Mouse (Mus musculus): ENCODE data around the gene Dydc2. TPM values are rescaled to one million over a fixed set of nuclear protein-coding genes. Genes with fewer than 3 reads are reported as not detected.
"Not testable (repeated sequence)": the region's sequence is repeated elsewhere in the genome, so short reads cannot be mapped to it uniquely, and the experiment has no call there.

Dydc2 gene
- polyA plus RNA-seq, 1 experiment from 2014 or later = not detected

DNA sequence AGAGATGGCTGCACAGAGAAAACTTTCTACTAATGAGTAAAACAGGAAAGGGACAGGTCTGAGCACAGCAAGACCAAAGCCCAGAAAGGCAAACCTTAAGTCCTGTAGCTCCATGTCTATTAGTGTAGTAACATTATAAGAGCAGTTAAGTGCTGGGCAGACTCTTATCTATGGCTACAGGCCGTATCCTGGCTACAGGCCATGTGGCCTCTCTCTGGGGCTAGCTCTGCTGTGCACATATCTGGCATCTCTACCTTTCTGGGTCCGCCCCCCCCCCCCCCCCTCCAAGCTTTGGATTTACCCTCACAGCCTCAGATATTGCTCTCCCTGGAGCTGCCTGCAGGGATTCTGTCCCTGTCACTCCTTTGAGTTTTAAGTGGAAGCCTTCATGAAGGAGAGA is 3.8 kb downstream of the Dydc2 start:
- Histone ChIP-seq H3K4me3 (ENCODE audit: low read depth, low read length) (no peak overlapping the region), H3K4me2 (ENCODE audit: low read length) (no peak overlapping the region), H3K36me3 (ENCODE audit: control insufficient read depth, insufficient read depth, low read length) (no peaks in the 10 kb centered on the region), H3K9me3 (ENCODE audit: control insufficient read depth, low read length) (no peaks in the 10 kb centered on the region), H3K4me1 (replicated peaks; ENCODE audit: control insufficient read depth, insufficient read depth, low read length) (no peaks in the 10 kb centered on the region), H3K27ac (ENCODE audit: low read depth) (no peak overlapping the region), H3K9ac (ENCODE audit: low read length) (no peak overlapping the region), H3K27me3 (replicated peaks; ENCODE audit: control insufficient read depth, insufficient read depth, low read length) (no peaks in the 10 kb centered on the region)
- no peak for ATAC-seq (replicated peaks; ENCODE audit: low FRiP score, low TSS enrichment, low read depth)
- no peak for DNase-seq (ENCODE audit: low spot score)
- 21% methylated on average over 1 of the region's 2 CpGs for WGBS

DNA sequence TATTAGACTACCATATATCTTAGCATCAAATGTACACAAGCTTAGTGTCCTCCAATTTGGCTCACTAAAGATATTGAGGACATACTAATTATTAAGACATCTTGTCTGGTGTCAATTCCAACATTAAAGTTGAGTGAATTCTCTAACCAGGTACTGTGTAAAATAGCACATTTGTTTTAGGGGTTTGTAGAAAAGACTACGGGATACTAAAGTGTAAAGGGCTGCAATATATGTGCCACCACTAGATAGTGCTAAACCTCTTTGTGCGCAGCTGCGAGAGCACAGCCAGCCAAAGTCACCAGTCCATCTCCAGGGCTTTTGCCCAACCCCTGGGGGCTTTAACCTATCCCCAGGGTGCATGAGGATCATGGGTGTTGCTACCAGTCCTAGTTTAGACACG is 15.8 kb downstream of the Dydc2 start:
- not testable (repeated sequence) for H3K36me3 ChIP-seq (ENCODE audit: control insufficient read depth, insufficient read depth, low read length); H3K4me3 ChIP-seq (ENCODE audit: low read depth, low read length); H3K9ac ChIP-seq (ENCODE audit: low read length); H3K9me3 ChIP-seq (ENCODE audit: control insufficient read depth, low read length); H3K27me3 ChIP-seq (replicated peaks; ENCODE audit: control insufficient read depth, insufficient read depth, low read length); H3K4me2 ChIP-seq (ENCODE audit: low read length); H3K27ac ChIP-seq (ENCODE audit: low read depth); ATAC-seq (replicated peaks; ENCODE audit: low FRiP score, low TSS enrichment, low read depth); H3K4me1 ChIP-seq (replicated peaks; ENCODE audit: control insufficient read depth, insufficient read depth, low read length); DNase-seq (ENCODE audit: low spot score)
- 82% methylated on average over 3 of the region's 4 CpGs for WGBS

- H3K4me3 ChIP-seq (ENCODE audit: low read depth, low read length) = no peak overlapping the region
- no peak overlapping the region for H3K4me2 ChIP-seq (ENCODE audit: low read length)
- H3K9ac ChIP-seq (ENCODE audit: low read length) = no peak overlapping the region
- no peaks in the 10 kb centered on the region for H3K4me1 ChIP-seq (replicated peaks; ENCODE audit: control insufficient read depth, insufficient read depth, low read length)
- H3K27ac ChIP-seq (ENCODE audit: low read depth) = no peak overlapping the region
- DNase-seq (ENCODE audit: low spot score) = no peak
- 77% methylated on average over 5 of the region's 5 CpGs for WGBS
- H3K27me3 ChIP-seq (replicated peaks; ENCODE audit: control insufficient read depth, insufficient read depth, low read length) = no peaks in the 10 kb centered on the region
- ATAC-seq (replicated peaks; ENCODE audit: low FRiP score, low TSS enrichment, low read depth) = no peak
- H3K36me3 ChIP-seq (ENCODE audit: control insufficient read depth, insufficient read depth, low read length) = no peaks in the 10 kb centered on the region
- no peaks in the 10 kb centered on the region for H3K9me3 ChIP-seq (ENCODE audit: control insufficient read depth, low read length)
Observed at GRCm38 (mm10) chr14:41052481-41052880, 16.5 kb downstream of the Dydc2 start.

- WGBS = 65% methylated on average over 6 of the region's 6 CpGs
Observed at GRCm38 (mm10) chr14:41050471-41050870, 18.5 kb downstream of the Dydc2 start.

GRCm38 (mm10) chr14:41047402-41047801 is 21.6 kb downstream of the Dydc2 start:
- Histone ChIP-seq H3K27me3 (replicated peaks; ENCODE audit: control insufficient read depth, insufficient read depth, low read length) (no peaks in the 10 kb centered on the region), H3K4me1 (replicated peaks; ENCODE audit: control insufficient read depth, insufficient read depth, low read length) (no peaks in the 10 kb centered on the region), H3K27ac (ENCODE audit: low read depth) (no peak overlapping the region), H3K9me3 (ENCODE audit: control insufficient read depth, low read length) (0 out of 2 replicates have a peak, but pooled peaks cover 3% of the 10 kb centered on the region), H3K4me2 (ENCODE audit: low read length) (no peak overlapping the region), H3K9ac (ENCODE audit: low read length) (no peak overlapping the region), H3K36me3 (ENCODE audit: control insufficient read depth, insufficient read depth, low read length) (no peaks in the 10 kb centered on the region), H3K4me3 (ENCODE audit: low read depth, low read length) (no peak overlapping the region)
- 81% methylated on average over 2 of the region's 2 CpGs for WGBS
- ATAC-seq (replicated peaks; ENCODE audit: low FRiP score, low TSS enrichment, low read depth) = no peak
- peak; percentile 18 for DNase-seq (ENCODE audit: low spot score)

More at GRCm38 (mm10) chr14:41050471-41050870, 18.5 kb downstream of the Dydc2 start:
- Histone ChIP-seq H3K9ac (ENCODE audit: low read length) (no peak overlapping the region), H3K4me1 (replicated peaks; ENCODE audit: control insufficient read depth, insufficient read depth, low read length) (no peaks in the 10 kb centered on the region), H3K27me3 (replicated peaks; ENCODE audit: control insufficient read depth, insufficient read depth, low read length) (no peaks in the 10 kb centered on the region), H3K4me2 (ENCODE audit: low read length) (no peak overlapping the region), H3K36me3 (ENCODE audit: control insufficient read depth, insufficient read depth, low read length) (no peaks in the 10 kb centered on the region), H3K4me3 (ENCODE audit: low read depth, low read length) (no peak overlapping the region), H3K9me3 (ENCODE audit: control insufficient read depth, low read length) (0 out of 2 replicates have a peak, but pooled peaks cover 3% of the 10 kb centered on the region), H3K27ac (ENCODE audit: low read depth) (no peak overlapping the region)
- ATAC-seq (replicated peaks; ENCODE audit: low FRiP score, low TSS enrichment, low read depth) = no peak
- DNase-seq (ENCODE audit: low spot score) = peak; percentile 3

DNA sequence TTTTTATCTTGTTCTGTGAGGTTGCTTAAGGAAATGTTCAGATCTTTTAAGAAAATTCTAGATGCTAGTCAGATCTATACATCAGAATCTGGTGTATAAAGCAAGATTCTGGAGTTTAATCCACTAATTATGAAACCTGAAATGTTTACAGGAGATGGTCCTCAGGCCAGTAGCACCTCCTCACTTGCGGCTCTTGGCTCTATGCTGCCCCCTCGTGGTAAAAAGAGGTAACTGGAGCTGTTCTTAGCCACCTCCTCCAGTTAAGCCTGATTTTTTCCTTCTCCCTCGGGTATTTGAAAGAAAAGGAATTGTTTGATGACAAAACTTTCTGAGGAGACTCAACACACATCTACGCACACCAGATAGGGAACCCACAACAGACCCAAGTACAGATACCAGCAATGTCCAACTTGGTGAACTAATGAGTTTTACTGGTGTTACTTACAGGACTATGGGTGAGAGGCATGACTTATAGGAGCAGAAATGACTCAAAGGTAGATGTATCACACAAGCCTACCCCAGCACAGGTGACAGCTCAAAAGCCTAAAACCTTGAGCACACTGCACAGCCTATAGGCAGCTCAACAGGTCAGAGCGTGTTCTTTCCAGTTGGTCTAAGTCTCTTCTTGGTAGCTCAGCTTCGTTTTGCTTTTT is 33.7 kb downstream of the Dydc2 start:
- Histone ChIP-seq H3K9me3 (ENCODE audit: control insufficient read depth, low read length) (no peaks in the 10 kb centered on the region), H3K9ac (ENCODE audit: low read length) (no peak overlapping the region), H3K4me2 (ENCODE audit: low read length) (no peak overlapping the region), H3K27ac (ENCODE audit: low read depth) (no peak overlapping the region), H3K4me3 (ENCODE audit: low read depth, low read length) (no peak overlapping the region), H3K36me3 (ENCODE audit: control insufficient read depth, insufficient read depth, low read length) (no peaks in the 10 kb centered on the region), H3K27me3 (replicated peaks; ENCODE audit: control insufficient read depth, insufficient read depth, low read length) (no peaks in the 10 kb centered on the region), H3K4me1 (replicated peaks; ENCODE audit: control insufficient read depth, insufficient read depth, low read length) (no peaks in the 10 kb centered on the region)
- WGBS = 36% methylated on average over 6 of the region's 6 CpGs
- DNase-seq (ENCODE audit: low spot score) (peak; percentile 75), ATAC-seq (replicated peaks; ENCODE audit: low FRiP score, low TSS enrichment, low read depth) (no peak)

GRCm38 (mm10) chr14:41033135-41034110 is 35.6 kb downstream of the Dydc2 start:
- Histone ChIP-seq H3K27ac (ENCODE audit: low read depth) (no peak overlapping the region), H3K9ac (ENCODE audit: low read length) (no peak overlapping the region), H3K4me1 (replicated peaks; ENCODE audit: control insufficient read depth, insufficient read depth, low read length) (no peaks in the 10 kb centered on the region), H3K27me3 (replicated peaks; ENCODE audit: control insufficient read depth, insufficient read depth, low read length) (no peaks in the 10 kb centered on the region), H3K4me2 (ENCODE audit: low read length) (no peak overlapping the region), H3K36me3 (ENCODE audit: control insufficient read depth, insufficient read depth, low read length) (no peaks in the 10 kb centered on the region), H3K4me3 (ENCODE audit: low read depth, low read length) (no peak overlapping the region), H3K9me3 (ENCODE audit: control insufficient read depth, low read length) (no peaks in the 10 kb centered on the region)
- 52% methylated on average over 13 of the region's 13 CpGs for WGBS
- DNase-seq (ENCODE audit: low spot score) (peak; percentile 83), ATAC-seq (replicated peaks; ENCODE audit: low FRiP score, low TSS enrichment, low read depth) (0 out of 2 replicates have a peak, but pooled peaks have one; percentile 47)

- 92% methylated on average over 6 of the region's 6 CpGs for WGBS
- Histone ChIP-seq H3K27ac (ENCODE audit: low read depth) (no peak overlapping the region), H3K9ac (ENCODE audit: low read length) (no peak overlapping the region), H3K27me3 (replicated peaks; ENCODE audit: control insufficient read depth, insufficient read depth, low read length) (no peaks in the 10 kb centered on the region), H3K4me1 (replicated peaks; ENCODE audit: control insufficient read depth, insufficient read depth, low read length) (no peaks in the 10 kb centered on the region), H3K4me3 (ENCODE audit: low read depth, low read length) (no peak overlapping the region), H3K4me2 (ENCODE audit: low read length) (no peak overlapping the region), H3K9me3 (ENCODE audit: control insufficient read depth, low read length) (no peaks in the 10 kb centered on the region), H3K36me3 (ENCODE audit: control insufficient read depth, insufficient read depth, low read length) (no peaks in the 10 kb centered on the region)
- no peak for DNase-seq (ENCODE audit: low spot score)
- no peak for ATAC-seq (replicated peaks; ENCODE audit: low FRiP score, low TSS enrichment, low read depth)
Observed at GRCm38 (mm10) chr14:41030989-41031513, 38.0 kb downstream of the Dydc2 start.
